Mouse (Mus musculus): ENCODE data around the gene Btg2. TPM values are rescaled to one million over a fixed set of nuclear protein-coding genes. Genes with fewer than 3 reads are reported as not detected.

The Btg2 gene
- polyA plus RNA-seq (2015; fragmentation: Nextera tagmentation; extraction: Ambion mirVana), result 30.4 and 49.0 TPM in 2 replicates

DNA sequence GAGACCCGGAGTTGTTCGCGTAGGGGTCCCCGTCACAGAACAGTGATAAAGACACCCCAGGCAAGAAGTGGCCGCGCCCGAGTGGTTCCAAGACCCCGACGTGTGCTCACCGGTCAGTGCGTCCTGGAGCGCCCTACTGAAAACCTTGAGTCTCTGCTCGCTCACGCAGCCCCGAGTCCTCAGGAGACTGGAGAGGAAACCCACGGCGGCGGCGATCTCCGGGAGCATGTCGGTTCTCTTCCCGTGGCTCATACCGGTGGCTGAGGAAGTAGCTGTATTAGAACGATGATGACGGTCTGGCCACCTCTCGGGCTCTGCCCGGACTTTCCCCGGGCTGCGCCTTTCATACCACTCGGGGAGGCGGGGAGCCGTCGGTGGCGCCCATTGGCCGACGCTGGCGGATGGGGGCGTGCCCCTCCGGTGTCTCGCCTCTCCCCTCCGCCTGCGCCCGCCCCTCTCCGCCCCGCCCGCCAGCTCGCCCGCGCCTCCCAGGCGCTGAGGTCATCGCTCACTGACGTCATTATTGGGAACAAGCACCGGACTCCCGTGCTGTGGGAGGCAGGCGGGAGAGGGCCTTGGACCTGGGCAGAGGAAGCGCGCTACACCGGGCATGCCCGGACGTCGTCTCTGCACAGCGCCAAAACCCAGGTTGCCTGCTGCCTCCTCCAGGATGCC is at the start of gene Btg2:
TSS of gene Btg2 (minus strand) at position 319 of the 675 bp plus-strand sequence.
- peak within 1 kb of the TSS; percentile 80 for H3K4me3 ChIP-seq
- ATAC-seq (ENCODE audit: low FRiP score, low read depth), result peak; percentile 96

DNA sequence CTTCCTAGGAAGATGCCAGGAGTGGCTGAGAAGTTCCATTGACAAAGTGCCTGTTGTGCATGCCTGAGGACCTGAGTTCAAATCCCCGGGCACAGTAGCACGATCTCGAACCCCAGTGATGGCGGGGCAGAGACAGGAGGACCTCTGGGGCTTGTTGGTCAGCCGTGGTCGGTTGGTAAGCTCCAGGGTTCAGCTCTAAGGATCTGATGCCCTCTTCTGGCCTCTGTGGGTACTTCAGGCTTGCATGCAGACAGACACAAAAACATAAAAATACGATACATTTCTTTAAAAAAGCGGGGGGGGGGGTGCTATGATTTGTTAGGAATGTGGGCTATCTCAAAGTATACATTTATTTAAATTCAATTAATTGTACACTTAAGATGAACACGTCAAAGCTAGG is 43.3 kb upstream of the Btg2 start:
- H3K9ac ChIP-seq, result no peak overlapping the region
- H3K9me3 ChIP-seq, result no peaks in the 10 kb centered on the region
- ATAC-seq (ENCODE audit: low FRiP score, low read depth), result no peak
- H3K4me3 ChIP-seq, result no peak overlapping the region
- H3K27ac ChIP-seq (replicated peaks), result no peak overlapping the region
- no peaks in the 10 kb centered on the region for H3K27me3 ChIP-seq
- H3K36me3 ChIP-seq, result no peaks in the 10 kb centered on the region
- WGBS, result 52% methylated on average over 9 of the region's 9 CpGs
- H3K4me2 ChIP-seq, result no peak overlapping the region
- 0 out of 2 replicates have a peak, but pooled peaks cover 3% of the 10 kb centered on the region for H3K4me1 ChIP-seq (replicated peaks)

More for the DNA sequence above, at the start of gene Btg2:
- Histone ChIP-seq H3K9me3 (no peaks in the 10 kb centered on the region), H3K27me3 (no peaks in the 10 kb centered on the region), H3K27ac (replicated peaks) (peak within 1 kb of the TSS; percentile 83), H3K4me2 (peak within 1 kb of the TSS; percentile 69), H3K36me3 (no peaks in the 10 kb centered on the region), H3K4me1 (replicated peaks) (peaks cover 45% of the 10 kb centered on the region), H3K9ac (peak within 1 kb of the TSS; percentile 85)
- whole genome bisulfite sequencing, result under 1% methylated on average over 46 of the region's 62 CpGs

DNA sequence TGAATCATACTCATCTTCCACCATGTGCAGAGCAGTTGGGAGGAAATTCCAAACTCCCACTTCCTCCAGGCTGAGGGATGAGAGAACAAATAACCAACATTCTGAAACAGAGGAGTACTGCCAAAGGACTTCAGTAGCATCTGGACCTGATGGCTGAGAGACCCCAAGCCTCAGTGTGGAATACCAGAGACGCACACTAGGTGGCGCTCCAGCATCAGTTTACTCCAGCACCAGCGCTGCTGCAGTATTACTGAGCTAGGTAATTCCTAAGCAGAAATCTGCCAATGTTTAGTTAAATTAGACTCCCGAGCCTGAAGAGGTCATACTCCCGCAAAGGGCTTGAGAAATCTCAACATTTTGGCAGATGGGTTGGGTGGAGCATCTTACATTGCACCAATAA is 41.3 kb upstream of the Btg2 start:
- peak; percentile 83 for ATAC-seq (ENCODE audit: low FRiP score, low read depth)
- 0 out of 2 replicates have a peak, but pooled peaks cover 3% of the 10 kb centered on the region for H3K4me1 ChIP-seq (replicated peaks)
- H3K36me3 ChIP-seq, result no peaks in the 10 kb centered on the region
- H3K4me3 ChIP-seq, result no peak overlapping the region
- no peaks in the 10 kb centered on the region for H3K9me3 ChIP-seq
- H3K9ac ChIP-seq, result no peak overlapping the region
- peak overlapping the region; percentile 44 for H3K4me2 ChIP-seq
- H3K27ac ChIP-seq (replicated peaks), result no peak overlapping the region
- WGBS, result 5% methylated on average over 5 of the region's 5 CpGs
- H3K27me3 ChIP-seq, result no peaks in the 10 kb centered on the region

DNA sequence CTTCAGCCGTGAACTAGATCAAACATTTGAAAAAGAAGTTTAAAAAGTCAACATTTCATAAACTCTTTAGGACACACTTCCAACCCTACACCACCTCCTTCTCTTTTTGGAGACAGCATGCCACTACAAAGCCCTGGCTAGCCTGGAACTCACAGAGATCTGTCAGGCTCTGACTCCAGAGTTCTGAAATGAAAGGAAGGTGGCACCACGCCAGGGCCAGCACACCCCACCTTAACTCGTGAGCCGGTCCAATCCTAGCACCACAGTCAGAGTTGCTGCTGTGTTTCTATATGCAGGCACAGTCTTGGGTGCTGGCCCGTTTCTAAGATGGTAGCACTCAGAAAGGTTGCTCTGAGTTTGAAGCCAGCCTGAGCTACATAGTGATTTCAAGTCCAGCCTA is 38.2 kb upstream of the Btg2 start:
- H3K9me3 ChIP-seq, result no peaks in the 10 kb centered on the region
- 81% methylated on average over 5 of the region's 5 CpGs for WGBS
- no peak for ATAC-seq (ENCODE audit: low FRiP score, low read depth)
- no peak overlapping the region for H3K4me2 ChIP-seq
- H3K4me1 ChIP-seq (replicated peaks), result 0 out of 2 replicates have a peak, but pooled peaks cover 3% of the 10 kb centered on the region
- H3K4me3 ChIP-seq, result no peak overlapping the region
- H3K27ac ChIP-seq (replicated peaks), result no peak overlapping the region
- H3K9ac ChIP-seq, result no peak overlapping the region
- no peaks in the 10 kb centered on the region for H3K36me3 ChIP-seq
- no peaks in the 10 kb centered on the region for H3K27me3 ChIP-seq

DNA sequence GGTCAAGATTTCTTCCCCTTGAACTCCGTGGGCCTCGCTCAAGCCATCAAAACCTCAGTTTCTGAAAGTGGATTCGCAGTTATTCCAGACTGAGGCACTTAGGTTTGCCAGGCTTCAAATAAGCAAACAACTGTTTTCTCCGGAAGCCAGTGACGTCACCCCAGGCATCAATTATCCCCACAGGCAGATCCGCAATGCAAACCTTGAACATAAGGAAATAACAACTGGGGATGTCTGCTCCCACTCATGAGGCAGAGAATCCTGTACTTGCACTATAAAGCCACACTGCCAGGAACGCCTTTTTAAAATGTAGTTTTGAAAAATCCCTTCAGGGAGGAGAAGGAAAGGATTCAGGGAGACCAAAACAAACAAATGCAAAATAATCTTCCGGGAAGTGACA is 36.5 kb upstream of the Btg2 start:
- no peak for ATAC-seq (ENCODE audit: low FRiP score, low read depth)
- no peak overlapping the region for H3K9ac ChIP-seq
- no peak overlapping the region for H3K27ac ChIP-seq (replicated peaks)
- H3K9me3 ChIP-seq, result no peaks in the 10 kb centered on the region
- WGBS, result 60% methylated on average over 8 of the region's 8 CpGs
- no peaks in the 10 kb centered on the region for H3K36me3 ChIP-seq
- no peaks in the 10 kb centered on the region for H3K27me3 ChIP-seq
- no peak overlapping the region for H3K4me3 ChIP-seq
- 0 out of 2 replicates have a peak, but pooled peaks cover 1% of the 10 kb centered on the region for H3K4me1 ChIP-seq (replicated peaks)
- H3K4me2 ChIP-seq, result no peak overlapping the region

DNA sequence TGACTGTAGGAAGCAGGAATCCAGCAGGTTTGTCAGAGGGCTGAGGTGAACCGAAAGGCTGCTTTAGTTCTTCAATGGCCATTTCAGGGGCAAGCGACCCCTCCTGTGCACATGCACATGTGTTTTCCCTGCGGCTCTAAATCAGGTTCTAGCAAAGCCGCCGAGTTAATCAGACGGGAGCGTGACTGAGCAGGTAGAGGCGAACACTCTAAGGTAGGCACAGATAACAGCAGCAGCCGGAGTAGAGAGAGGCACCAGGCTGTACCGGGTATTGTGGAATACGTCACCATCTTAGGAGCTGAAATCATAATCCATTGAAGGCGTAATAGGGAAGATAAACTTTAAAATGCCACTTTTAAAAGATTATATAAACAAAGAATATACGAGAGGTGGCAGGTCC is 35.8 kb upstream of the Btg2 start:
- 86% methylated on average over 13 of the region's 13 CpGs for WGBS

DNA sequence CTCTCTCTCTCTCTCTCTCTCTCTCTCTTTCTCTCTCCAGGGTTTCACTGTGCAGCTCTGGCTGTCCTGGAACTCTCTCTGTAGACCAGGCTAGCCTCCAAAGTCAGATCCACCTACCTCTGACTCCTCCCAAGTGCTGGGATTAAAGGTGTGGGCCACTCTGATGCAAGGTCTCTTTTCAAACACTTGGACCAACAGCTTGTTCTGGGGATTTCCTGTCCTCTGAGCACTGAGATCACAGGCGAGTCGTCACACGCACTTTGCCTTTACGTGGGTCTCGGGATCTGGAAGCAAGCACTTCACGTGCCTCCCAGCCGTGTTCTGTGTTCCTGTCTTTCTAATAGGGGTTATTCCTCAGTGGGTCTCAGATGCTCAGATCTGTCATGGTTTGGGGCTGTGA is 35.1 kb upstream of the Btg2 start:
- no peak for ATAC-seq (ENCODE audit: low FRiP score, low read depth)
- H3K4me3 ChIP-seq, result no peak overlapping the region
- no peak overlapping the region for H3K27ac ChIP-seq (replicated peaks)
- no peaks in the 10 kb centered on the region for H3K9me3 ChIP-seq
- H3K27me3 ChIP-seq, result no peaks in the 10 kb centered on the region
- H3K4me2 ChIP-seq, result no peak overlapping the region
- no peaks in the 10 kb centered on the region for H3K36me3 ChIP-seq
- WGBS, result 87% methylated on average over 7 of the region's 7 CpGs
- no peaks in the 10 kb centered on the region for H3K4me1 ChIP-seq (replicated peaks)
- no peak overlapping the region for H3K9ac ChIP-seq

More for the DNA sequence above, 35.8 kb upstream of the Btg2 start:
- H3K4me2 ChIP-seq, result no peak overlapping the region
- no peak overlapping the region for H3K27ac ChIP-seq (replicated peaks)
- H3K4me3 ChIP-seq, result no peak overlapping the region
- no peak for ATAC-seq (ENCODE audit: low FRiP score, low read depth)
- no peak overlapping the region for H3K9ac ChIP-seq
- no peaks in the 10 kb centered on the region for H3K36me3 ChIP-seq
- no peaks in the 10 kb centered on the region for H3K27me3 ChIP-seq
- H3K4me1 ChIP-seq (replicated peaks), result no peaks in the 10 kb centered on the region
- H3K9me3 ChIP-seq, result no peaks in the 10 kb centered on the region

DNA sequence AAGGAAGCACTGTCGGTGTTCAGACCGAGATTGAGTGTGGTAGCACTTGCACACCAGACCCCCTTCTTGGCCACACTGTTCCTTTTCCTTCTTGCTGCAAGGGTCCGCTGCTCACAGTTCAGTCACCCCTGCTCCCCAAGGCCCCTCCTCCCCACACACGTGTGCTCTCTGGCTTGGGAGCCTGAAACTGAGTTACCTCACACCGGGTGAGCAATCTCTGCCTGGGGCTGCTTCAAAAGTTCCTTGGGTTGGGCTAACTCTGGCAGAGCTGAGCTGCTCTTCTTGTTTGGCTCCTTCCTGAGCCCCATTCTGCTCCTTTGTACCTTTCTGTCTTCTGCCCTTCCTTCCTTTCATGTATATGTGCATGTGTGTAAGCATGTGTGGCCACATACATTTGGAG is 34.6 kb upstream of the Btg2 start:
- H3K4me3 ChIP-seq, result no peak overlapping the region
- H3K4me1 ChIP-seq (replicated peaks), result no peaks in the 10 kb centered on the region
- WGBS, result 59% methylated on average over 5 of the region's 5 CpGs
- H3K27me3 ChIP-seq, result no peaks in the 10 kb centered on the region
- H3K36me3 ChIP-seq, result no peaks in the 10 kb centered on the region
- no peak overlapping the region for H3K27ac ChIP-seq (replicated peaks)
- H3K9me3 ChIP-seq, result no peaks in the 10 kb centered on the region
- no peak overlapping the region for H3K9ac ChIP-seq
- no peak for ATAC-seq (ENCODE audit: low FRiP score, low read depth)
- no peak overlapping the region for H3K4me2 ChIP-seq

DNA sequence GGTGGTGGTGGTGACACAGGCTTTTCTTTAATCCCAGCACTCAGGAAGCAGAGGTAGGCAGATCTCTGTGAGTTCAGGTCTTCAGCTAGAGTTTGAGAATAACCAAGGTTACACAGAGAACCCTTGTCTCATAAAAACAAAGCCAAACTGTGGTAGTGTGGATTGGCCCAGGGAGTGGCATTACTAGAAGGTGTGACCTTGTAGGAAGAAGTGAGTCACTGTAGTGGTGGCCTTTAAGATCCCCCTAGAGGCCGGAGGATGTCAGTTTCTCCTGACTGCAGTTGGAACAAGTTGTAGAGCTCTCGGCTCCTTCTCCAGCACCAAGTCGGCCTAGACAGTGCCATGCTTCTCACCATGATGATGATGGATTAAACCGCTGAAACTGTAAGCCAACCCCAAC is 32.1 kb upstream of the Btg2 start, which contains the start of gene Chit1:
TSS of gene Chit1 (plus strand) at position 264 of the 400 bp plus-strand sequence.
- Histone ChIP-seq H3K9ac (no peak within 1 kb of the TSS), H3K36me3 (no peaks in the 10 kb centered on the region), H3K4me2 (no peak within 1 kb of the TSS), H3K27me3 (no peaks in the 10 kb centered on the region), H3K4me3 (no peak within 1 kb of the TSS), H3K9me3 (no peaks in the 10 kb centered on the region), H3K27ac (replicated peaks) (no peak within 1 kb of the TSS), H3K4me1 (replicated peaks) (no peaks in the 10 kb centered on the region)
- WGBS, result 77% methylated on average over 4 of the region's 4 CpGs
- no peak for ATAC-seq (ENCODE audit: low FRiP score, low read depth)

DNA sequence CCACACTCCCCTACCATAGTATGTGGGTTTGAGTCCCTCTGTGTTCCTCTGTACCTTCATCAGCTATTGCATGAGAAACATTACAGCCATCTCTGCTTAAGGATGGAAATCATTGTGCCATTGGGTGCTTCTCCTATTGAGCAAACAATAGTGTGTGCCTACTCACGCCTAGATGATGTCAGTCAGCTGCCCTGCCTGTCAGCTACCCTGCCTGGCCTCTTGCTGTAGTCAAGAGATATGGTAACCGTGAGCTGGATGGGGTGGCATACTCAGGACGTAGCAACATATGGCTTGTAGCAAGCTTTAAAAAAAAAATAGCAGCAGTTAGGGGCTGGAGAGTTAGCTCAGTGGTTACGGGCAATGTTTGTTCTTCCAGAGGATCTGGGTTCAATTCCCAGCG is 31.5 kb upstream of the Btg2 start:
- no peak for ATAC-seq (ENCODE audit: low FRiP score, low read depth)
- no peak overlapping the region for H3K4me3 ChIP-seq

DNA sequence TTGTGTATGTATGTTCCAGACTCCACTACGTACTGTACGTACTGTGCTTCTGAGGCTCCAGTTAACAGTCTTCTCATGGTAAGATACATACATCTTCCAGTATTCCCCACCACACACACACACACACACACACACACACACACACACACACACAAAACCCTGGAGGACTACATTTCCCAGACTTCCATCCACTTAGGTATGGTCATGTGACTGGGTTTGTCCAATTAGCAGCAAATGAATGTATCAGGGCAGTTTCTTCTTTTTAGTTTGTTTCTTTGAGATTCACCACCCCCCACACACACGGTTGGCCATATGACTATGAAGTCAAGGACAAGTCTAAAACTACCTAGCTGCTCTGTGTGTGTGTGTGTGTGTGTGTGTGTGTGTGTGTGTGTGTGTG is 31.1 kb upstream of the Btg2 start:
- H3K4me2 ChIP-seq, result no peak overlapping the region
- H3K27ac ChIP-seq (replicated peaks), result no peak overlapping the region
- no peaks in the 10 kb centered on the region for H3K27me3 ChIP-seq
- H3K4me1 ChIP-seq (replicated peaks), result no peaks in the 10 kb centered on the region
- ATAC-seq (ENCODE audit: low FRiP score, low read depth), result no peak; the same call in 1 of the 2 replicates
- 93% methylated on average over 3 of the region's 3 CpGs for WGBS
- H3K9ac ChIP-seq, result no peak overlapping the region
- no peak overlapping the region for H3K4me3 ChIP-seq
- H3K9me3 ChIP-seq, result no peaks in the 10 kb centered on the region
- H3K36me3 ChIP-seq, result no peaks in the 10 kb centered on the region

More for the DNA sequence above, 31.5 kb upstream of the Btg2 start:
- Histone ChIP-seq H3K4me1 (replicated peaks) (no peaks in the 10 kb centered on the region), H3K36me3 (no peaks in the 10 kb centered on the region), H3K9ac (no peak overlapping the region), H3K27ac (replicated peaks) (no peak overlapping the region), H3K4me2 (no peak overlapping the region), H3K27me3 (no peaks in the 10 kb centered on the region), H3K9me3 (no peaks in the 10 kb centered on the region)
- WGBS, result 82% methylated on average over 5 of the region's 5 CpGs

DNA sequence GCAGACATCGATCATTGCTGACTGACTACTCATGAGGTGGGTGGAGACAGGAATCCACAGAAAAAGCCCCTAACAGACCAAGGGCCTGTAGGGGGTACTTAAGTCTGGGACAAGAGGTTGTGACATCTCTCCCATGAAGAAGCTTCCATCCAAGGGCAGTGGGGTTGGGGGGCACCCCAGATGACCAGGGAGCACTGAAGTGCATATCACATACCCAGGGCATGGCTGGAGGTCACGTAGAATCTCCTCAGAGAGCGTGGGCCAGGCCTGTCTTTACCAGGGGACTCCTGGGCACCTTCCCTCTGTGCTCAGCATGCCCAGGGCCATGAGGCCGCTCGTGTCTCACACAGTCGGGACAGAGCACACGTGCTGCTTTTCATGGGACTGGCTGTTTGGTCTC is 28.9 kb upstream of the Btg2 start:
- Histone ChIP-seq H3K27me3 (no peaks in the 10 kb centered on the region), H3K4me2 (no peak overlapping the region), H3K4me3 (no peak overlapping the region), H3K9me3 (no peaks in the 10 kb centered on the region), H3K4me1 (replicated peaks) (no peaks in the 10 kb centered on the region), H3K27ac (replicated peaks) (no peak overlapping the region), H3K9ac (no peak overlapping the region), H3K36me3 (no peaks in the 10 kb centered on the region)
- WGBS, result 87% methylated on average over 7 of the region's 7 CpGs
- no peak for ATAC-seq (ENCODE audit: low FRiP score, low read depth)

DNA sequence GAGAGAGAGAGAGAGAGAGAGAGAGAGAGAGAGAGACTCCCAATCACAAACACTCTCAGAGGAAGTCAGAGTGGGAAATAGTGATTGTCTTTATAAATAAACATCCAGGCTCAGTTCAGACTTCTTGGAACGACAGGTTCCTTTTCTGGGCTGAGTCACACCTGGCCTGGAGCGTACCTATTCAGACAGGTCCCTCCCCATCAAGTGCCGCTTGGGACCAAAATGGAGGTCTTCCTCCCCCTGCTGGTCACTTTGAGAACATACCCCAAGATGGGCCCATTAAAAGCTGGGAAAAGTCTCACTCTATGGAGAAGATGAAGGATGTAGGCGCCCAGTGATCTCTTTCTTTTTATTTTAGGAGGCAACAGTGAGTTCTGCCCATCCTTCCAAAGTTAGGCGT is 27.8 kb upstream of the Btg2 start:
- Histone ChIP-seq H3K4me2 (no peak overlapping the region), H3K36me3 (no peaks in the 10 kb centered on the region), H3K4me1 (replicated peaks) (no peaks in the 10 kb centered on the region), H3K27ac (replicated peaks) (no peak overlapping the region), H3K9me3 (no peaks in the 10 kb centered on the region), H3K27me3 (no peaks in the 10 kb centered on the region), H3K4me3 (no peak overlapping the region), H3K9ac (no peak overlapping the region)
- 10% methylated on average over 5 of the region's 5 CpGs for WGBS
- ATAC-seq (ENCODE audit: low FRiP score, low read depth), result no peak

Data from hindbrain, embryonic 15.5 days (tissue).